Mouse (Mus musculus) cortical plate, adult 2 months (tissue): Measurements from ENCODE around the gene Stk16. TPM values are rescaled to one million over a fixed set of nuclear protein-coding genes. Genes with fewer than 3 reads are reported as not detected.

Experiments
- H3K27ac ChIP-seq: fragments of 200-500 bp; 2 replicates; pipeline ENCODE4 v1.5.1; 2012; ENCODE audit warnings: low read length, control low read depth, inconsistent platforms; ENCODE audit not compliant: insufficient read depth
- H3K4me1 ChIP-seq: fragments of 200-500 bp; 2 replicates; pipeline ENCODE4 v1.6.1; 2011; ENCODE audit warnings: low read length; ENCODE audit not compliant: control insufficient read depth, insufficient read depth
- H3K4me3 ChIP-seq: fragments of 200-500 bp; 2 replicates; pipeline ENCODE4 v1.5.1; 2011; ENCODE audit warnings: mild to moderate bottlenecking, low read length, control low read depth; ENCODE audit not compliant: insufficient read depth
- CTCF ChIP-seq: fragments of 200-500 bp; IDR thresholded peaks from 2 replicates; pipeline ENCODE4 v1.5.1; 2011; ENCODE audit warnings: mild to moderate bottlenecking, control low read depth, low read length; ENCODE audit not compliant: insufficient read depth; ENCODE audit errors: extremely low read depth
- POLR2A ChIP-seq: fragments of 200-500 bp; IDR thresholded peaks from 2 replicates; pipeline ENCODE4 v1.6.1; 2011; ENCODE audit warnings: mild to moderate bottlenecking, low read length, control low read depth; ENCODE audit not compliant: insufficient read depth; ENCODE audit errors: extremely low read depth
- polyA plus RNA-seq: library from polyadenylated mRNA; depleted of rRNA; stranded (reverse); fragments of >200 nt; gene quantifications from 2 replicates; pipeline ENCODE4 v1.2.3, GENCODE M21; 2012

Stk16 gene
- polyA plus RNA-seq, 1 experiment = 159 TPM

DNA sequence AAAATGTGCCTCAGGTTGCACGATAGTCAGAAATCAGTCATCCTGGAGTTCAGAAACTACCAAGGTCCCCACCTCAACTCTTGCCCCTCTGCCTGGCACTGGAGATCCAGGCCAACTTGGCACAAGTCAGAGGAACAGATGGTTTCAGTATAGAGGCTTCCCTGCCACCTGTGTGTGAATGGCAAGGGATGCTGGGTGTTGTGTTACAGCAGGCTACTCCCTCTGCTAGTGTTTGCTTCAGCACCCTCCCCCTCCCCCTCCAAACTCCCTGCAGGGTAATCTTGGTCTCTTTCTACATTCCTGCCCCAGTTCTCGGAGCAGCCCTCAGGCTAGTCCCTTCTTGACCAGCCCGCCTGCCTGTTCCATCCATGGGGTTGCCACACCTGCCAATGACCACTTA, 39.9 kb downstream of the Stk16 start:
- H3K27ac ChIP-seq = no peak overlapping the region
- H3K4me1 ChIP-seq = peaks cover 5% of the 10 kb centered on the region
- no peak for TF ChIP-seq POLR2A
- no peak for TF ChIP-seq CTCF
- H3K4me3 ChIP-seq = no peak overlapping the region

DNA sequence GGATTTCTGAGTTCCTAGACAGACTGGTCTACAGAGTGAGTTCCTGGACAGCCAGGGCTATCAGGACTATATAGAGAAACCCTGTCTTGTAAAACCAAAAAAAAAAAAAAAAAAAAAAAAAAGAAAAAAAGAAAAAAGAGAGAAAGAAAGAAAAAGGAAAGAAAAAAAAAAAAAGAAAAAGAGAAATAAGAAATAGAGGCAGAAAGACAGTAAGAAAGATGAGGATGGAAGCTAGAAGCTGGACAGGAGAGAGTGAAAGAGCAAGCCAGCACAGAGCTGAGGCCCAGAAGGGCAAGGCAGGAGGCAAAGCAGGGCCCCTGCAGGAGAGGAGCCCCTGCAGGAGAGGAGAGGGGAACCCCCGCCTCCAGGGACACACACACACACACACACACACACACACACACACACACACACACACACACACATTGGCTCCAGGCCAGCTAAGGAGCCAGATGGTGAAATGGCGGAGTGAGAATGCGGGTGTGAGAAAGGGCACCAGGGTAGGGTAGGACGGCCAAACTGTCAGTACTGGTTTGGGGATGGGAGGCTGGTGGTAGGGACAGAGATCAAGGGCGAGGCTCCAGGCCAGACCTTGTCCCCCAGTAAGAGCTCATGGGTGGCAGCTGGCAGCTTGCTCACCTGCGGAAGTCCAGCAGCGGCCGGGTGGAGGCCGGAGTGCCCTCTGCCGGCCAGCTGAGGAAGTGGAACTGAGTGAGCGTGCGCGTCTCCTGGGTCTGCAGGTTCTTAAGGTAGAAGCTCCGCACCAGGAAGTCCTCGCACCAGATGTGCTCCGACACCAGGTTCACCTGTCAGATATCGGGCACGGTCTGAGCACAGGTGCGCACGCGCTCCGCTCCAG, 40.7 kb downstream of the Stk16 start:
- H3K4me1 ChIP-seq = peaks cover 5% of the 10 kb centered on the region
- no peak overlapping the region for H3K4me3 ChIP-seq
- 0 out of 2 replicates have a peak overlapping the region, but pooled peaks have one; percentile 36 for H3K27ac ChIP-seq
- TF ChIP-seq CTCF (peak; percentile 49), POLR2A (no peak)

DNA sequence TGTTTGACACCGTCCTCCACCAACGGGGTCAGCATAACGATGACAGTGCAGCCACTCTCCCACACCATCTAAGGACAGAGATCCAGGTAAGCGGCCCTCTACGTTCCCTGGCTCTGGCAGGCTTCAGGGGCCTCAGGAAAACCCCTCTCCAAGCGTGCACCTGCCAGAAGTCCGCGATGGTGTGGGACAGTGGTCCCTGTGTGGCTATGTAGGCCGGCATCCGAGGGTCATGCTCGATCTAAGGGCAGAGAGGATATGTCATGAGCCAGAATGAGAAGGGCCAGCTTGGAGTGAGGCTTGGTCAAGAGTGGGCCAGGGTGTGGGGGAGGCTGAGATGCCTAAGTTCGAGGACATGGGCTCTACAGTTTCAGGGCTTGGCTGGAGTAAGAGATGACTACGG, 41.7 kb downstream of the Stk16 start:
- TF ChIP-seq POLR2A = no peak
- TF ChIP-seq CTCF = no peak
- Histone ChIP-seq H3K27ac (no peak overlapping the region), H3K4me1 (peaks cover 5% of the 10 kb centered on the region), H3K4me3 (no peak overlapping the region)

DNA sequence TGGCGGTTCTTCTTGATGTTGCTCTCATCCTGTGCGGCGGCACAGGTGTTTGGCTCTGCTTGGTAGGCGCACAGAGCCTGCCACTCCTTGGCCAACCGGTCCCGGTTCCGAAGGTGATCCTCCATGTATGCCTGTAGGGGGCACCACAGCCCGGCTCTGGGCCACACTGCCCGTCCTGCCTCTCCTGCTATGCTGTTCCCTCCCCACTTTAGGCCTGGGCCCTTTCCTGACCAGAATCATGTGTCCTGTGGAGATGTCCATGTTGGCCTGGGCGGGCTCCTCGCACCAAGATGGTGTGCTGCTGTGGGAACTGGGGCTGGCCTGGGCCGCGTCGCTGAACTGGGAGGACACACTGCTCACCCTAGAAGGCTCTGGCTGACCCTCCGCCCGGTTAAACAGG, 42.4 kb downstream of the Stk16 start:
- 0 out of 2 replicates have a peak, but pooled peaks have one; percentile 9 for TF ChIP-seq CTCF
- no peak for TF ChIP-seq POLR2A

DNA sequence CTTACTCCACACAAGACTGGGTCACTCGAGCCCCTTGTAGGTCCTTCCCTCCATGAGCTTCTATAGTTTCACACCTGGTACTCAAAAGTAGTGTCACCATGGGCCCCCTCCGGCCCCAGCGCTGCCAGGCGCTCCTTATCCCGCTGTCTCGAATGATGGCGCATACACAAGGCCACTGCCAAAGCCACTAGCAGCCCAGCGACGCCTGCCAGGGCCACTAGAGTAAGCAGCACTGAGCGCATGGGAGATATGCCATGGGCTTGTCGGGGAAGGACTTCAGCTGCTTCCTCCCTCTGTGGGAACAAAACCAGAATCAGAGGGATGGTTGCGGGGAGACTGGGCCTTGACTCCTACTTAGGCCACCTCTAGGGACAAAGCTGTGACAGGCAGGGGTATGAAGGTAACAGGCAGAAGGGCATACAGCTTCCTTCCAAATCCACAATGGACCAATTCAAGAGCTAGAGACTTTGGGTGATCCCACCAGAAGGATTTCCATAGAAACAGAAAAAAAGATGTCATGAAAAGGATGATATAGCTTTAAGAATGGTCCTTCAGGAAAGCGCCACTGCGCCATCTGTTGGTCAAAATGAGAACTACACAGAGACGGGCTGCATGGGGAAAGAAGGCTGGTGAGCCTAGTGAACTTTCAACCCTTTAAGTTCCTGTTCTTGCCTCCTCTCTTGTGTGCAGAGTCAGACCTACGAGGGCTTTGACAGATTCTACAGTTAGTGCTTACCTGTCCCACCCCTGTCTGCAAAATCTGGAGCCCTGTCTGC, 43.4 kb downstream of the Stk16 start:
- TF ChIP-seq POLR2A = no peak
- peak; percentile 84 for TF ChIP-seq CTCF
- Histone ChIP-seq H3K27ac (no peak overlapping the region), H3K4me1 (peaks cover 4% of the 10 kb centered on the region; the same call in 1 of the 2 replicates), H3K4me3 (no peak overlapping the region)

More for the DNA sequence above, 42.4 kb downstream of the Stk16 start:
- Histone ChIP-seq H3K4me3 (no peak overlapping the region), H3K27ac (no peak overlapping the region), H3K4me1 (peaks cover 4% of the 10 kb centered on the region)

DNA sequence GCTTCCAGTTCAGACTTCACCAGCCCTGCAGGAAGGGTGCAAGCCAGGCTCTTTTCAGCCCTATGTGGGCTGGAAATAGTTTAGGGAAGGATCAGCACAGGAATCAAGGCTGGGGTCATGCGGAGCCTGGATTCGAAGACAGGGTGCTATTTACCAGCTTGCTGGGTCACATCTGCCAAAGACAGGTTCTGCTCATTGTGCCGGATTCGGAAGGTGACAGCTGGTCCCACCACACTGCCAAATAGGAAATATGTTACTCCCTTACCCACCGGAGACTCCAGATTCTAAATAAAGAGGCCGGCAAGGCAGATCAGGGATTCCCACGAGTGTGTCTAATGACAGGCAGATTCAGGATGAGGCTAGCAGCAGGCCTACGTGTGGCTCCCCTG, 44.0 kb downstream of the Stk16 start:
- Histone ChIP-seq H3K27ac (no peak overlapping the region), H3K4me3 (no peak overlapping the region), H3K4me1 (peaks cover 4% of the 10 kb centered on the region; the same call in 1 of the 2 replicates)
- no peak for TF ChIP-seq POLR2A

DNA sequence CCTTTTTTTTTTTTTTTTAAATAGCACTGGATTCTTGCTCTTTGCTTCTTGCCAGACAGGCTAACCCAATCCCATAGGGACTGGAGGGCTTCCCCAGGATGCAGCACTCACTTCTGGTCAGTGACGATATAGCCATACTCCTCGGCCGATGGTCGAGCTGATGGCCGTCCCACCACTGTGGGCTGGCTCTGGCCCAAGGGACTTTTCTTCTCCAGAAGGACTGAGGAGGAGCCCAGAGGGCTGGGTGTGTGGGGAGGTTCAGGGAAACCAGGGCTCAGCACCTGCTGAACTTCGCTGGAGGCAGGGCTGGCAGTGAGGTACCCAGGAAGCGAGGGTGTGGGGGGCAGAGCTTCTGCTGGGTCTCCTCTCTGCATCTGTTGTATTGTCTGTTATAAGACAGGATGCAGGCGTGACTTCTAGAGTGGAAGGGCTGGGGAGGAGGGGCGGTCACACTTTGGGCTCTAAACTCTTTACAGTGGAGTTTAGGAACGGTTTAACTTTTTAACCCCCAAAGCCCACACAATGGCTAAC, 44.9 kb downstream of the Stk16 start:
- TF ChIP-seq POLR2A = no peak
- no peak for TF ChIP-seq CTCF
- peaks cover 4% of the 10 kb centered on the region; the same call in 1 of the 2 replicates for H3K4me1 ChIP-seq
- H3K4me3 ChIP-seq = no peak overlapping the region
- H3K27ac ChIP-seq = no peak overlapping the region

DNA sequence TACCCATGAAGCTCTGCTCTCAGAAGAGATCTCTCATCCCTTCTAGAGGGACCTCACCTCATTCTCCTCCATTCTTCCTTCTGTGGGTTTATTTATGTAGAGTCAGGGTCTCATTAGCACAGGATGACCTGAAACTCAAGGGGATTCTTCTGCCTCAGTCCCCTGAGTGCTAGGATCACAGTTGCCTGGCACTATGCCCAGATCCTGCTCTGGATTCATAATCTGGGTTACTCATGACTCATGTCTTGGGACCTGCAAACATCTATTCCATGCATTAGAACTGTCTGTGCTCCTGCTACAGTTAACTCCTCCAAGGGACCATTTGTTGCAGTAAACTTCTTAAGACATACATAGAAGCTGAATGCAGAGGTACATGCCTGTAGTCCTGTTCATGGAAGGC, 50.6 kb downstream of the Stk16 start:
- no peak for TF ChIP-seq CTCF
- TF ChIP-seq POLR2A = no peak
- Histone ChIP-seq H3K4me1 (peaks cover 4% of the 10 kb centered on the region; the same call in 1 of the 2 replicates), H3K27ac (no peak overlapping the region), H3K4me3 (no peak overlapping the region)
